Mouse (Mus musculus) thymus, postnatal 10 days (tissue): ENCODE measurements at regions not wholly inside any gene's neighbourhood (a gene's known extent, or its start where the extent isn't known, plus 50 kb on each side); places are given as distances from the start of the nearest gene placed in this dataset.
"Not testable (repeated sequence)": the region's sequence is repeated elsewhere in the genome, so short reads cannot be mapped to it uniquely, and the experiment has no call there.

Experiments used
- DNase-seq, 2 experiments: peaks; one replicate each; pipeline ENCODE4 v3.0.0; 2021; ENCODE audit warnings: low spot score in 2 of 2

- DNase-seq = no peak
These were observed 312.3 kb downstream of the Hdgfl1 start for GRCm38 (mm10) chr13:26457487-26458253.

GRCm38 (mm10) chr13:26426639-26427038, 343.3 kb downstream of the Hdgfl1 start:
- DNase-seq = no peak

- no peak for DNase-seq
These were observed 345.5 kb downstream of the Hdgfl1 start for GRCm38 (mm10) chr13:26424513-26424912.

GRCm38 (mm10) chr13:26405757-26406156, 364.2 kb downstream of the Hdgfl1 start:
- DNase-seq = no peak

GRCm38 (mm10) chr13:26404707-26405106, 365.3 kb downstream of the Hdgfl1 start:
- DNase-seq = no peak

- no peak for DNase-seq
These were observed 381.9 kb downstream of the Hdgfl1 start for GRCm38 (mm10) chr13:26387861-26388621.

- no peak for DNase-seq
These were observed 387.3 kb downstream of the Hdgfl1 start for GRCm38 (mm10) chr13:26382631-26383030.

- DNase-seq = no peak
These were observed 387.8 kb downstream of the Hdgfl1 start for GRCm38 (mm10) chr13:26382154-26382553.

GRCm38 (mm10) chr13:26375546-26375945, 394.4 kb downstream of the Hdgfl1 start:
- no peak for DNase-seq

GRCm38 (mm10) chr13:26365911-26366310, 404.1 kb downstream of the Hdgfl1 start:
- DNase-seq = not testable (repeated sequence)

GRCm38 (mm10) chr13:26356341-26356740, 413.6 kb downstream of the Hdgfl1 start:
- no peak for DNase-seq

- no peak for DNase-seq
These were observed 415.5 kb downstream of the Hdgfl1 start for GRCm38 (mm10) chr13:26354421-26354820.

GRCm38 (mm10) chr13:26350510-26350909, 419.5 kb downstream of the Hdgfl1 start:
- DNase-seq = no peak

- DNase-seq = no peak
These were observed 431.2 kb downstream of the Hdgfl1 start for GRCm38 (mm10) chr13:26338795-26339194.

GRCm38 (mm10) chr13:26325066-26325465, 444.9 kb downstream of the Hdgfl1 start:
- DNase-seq = no peak

- DNase-seq = no peak
These were observed 445.3 kb downstream of the Hdgfl1 start for GRCm38 (mm10) chr13:26324633-26325032.

- no peak for DNase-seq
These were observed 451.4 kb downstream of the Hdgfl1 start for GRCm38 (mm10) chr13:26318557-26318956.

GRCm38 (mm10) chr13:26312246-26313010, 457.5 kb downstream of the Hdgfl1 start:
- no peak for DNase-seq

GRCm38 (mm10) chr13:26284073-26284444, 485.9 kb downstream of the Hdgfl1 start:
- DNase-seq = no peak

- no peak for DNase-seq
These were observed 486.4 kb downstream of the Hdgfl1 start for GRCm38 (mm10) chr13:26283397-26284072.

GRCm38 (mm10) chr13:26282291-26282690, 487.7 kb downstream of the Hdgfl1 start:
- no peak for DNase-seq

GRCm38 (mm10) chr13:26272850-26273249, 497.1 kb downstream of the Hdgfl1 start:
- DNase-seq = no peak
